Mouse (Mus musculus) G1E (cell line): ENCODE measurements around the gene Boll.

Source experiments
- CTCF ChIP-seq: IDR thresholded peaks from 2 replicates; pipeline ENCODE4 v1.5.1; 2012; ENCODE audit warnings: low read depth, low read length, inconsistent platforms, mixed read lengths
- GATA1 ChIP-seq: IDR thresholded peaks from 2 replicates; pipeline ENCODE4 v1.6.1; 2012; ENCODE audit warnings: borderline replicate concordance, low read length, inconsistent platforms, mixed read lengths
- GATA2 ChIP-seq: IDR thresholded peaks from 2 replicates; pipeline ENCODE4 v1.6.1; 2012; ENCODE audit warnings: low read depth, low read length, inconsistent platforms, borderline replicate concordance
- POLR2AphosphoS5 ChIP-seq: IDR thresholded peaks from 2 replicates; pipeline ENCODE4 v1.6.1; 2012; ENCODE audit warnings: low read depth, low read length, inconsistent platforms; ENCODE audit not compliant: insufficient replicate concordance
- TAL1 ChIP-seq: conservative IDR thresholded peaks from 2 replicates; pipeline ENCODE4 v1.6.1; 2012; ENCODE audit warnings: low read depth, low read length, inconsistent platforms, mixed read lengths

DNA sequence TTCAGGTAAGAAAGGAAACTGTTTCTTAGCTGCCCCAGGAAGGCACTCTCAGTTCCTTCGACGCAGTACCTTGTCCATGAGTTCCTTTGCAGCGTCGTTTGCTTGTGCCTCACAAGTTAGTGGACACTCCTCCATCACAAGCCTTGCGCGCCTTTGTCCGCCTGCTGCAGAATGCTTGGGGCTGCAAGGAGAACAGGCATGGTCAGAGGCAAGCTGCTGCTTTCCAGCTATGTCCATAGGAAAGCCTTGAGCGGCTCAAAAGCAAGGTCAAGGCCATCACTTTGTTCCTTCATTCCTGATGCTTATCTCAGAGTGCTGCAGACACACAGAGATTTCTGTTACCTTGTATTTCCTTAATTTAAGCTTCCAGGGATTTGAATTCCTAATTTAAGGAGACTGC is 152.2 kb downstream of the Boll start:
- TF ChIP-seq CTCF (no peak), GATA1 (no peak), TAL1 (no peak), POLR2AphosphoS5 (no peak), GATA2 (no peak)
